Mouse (Mus musculus) embryonic fibroblast, embryonic 13.5 days (primary cell): ENCODE results near the gene Cdc37.

Source experiments
- CTCF ChIP-seq: IDR thresholded peaks from 2 replicates; pipeline ENCODE4 v1.5.1; 2011; ENCODE audit warnings: mild to moderate bottlenecking, control low read depth, low read length, moderate library complexity, borderline replicate concordance; ENCODE audit not compliant: insufficient read depth
- POLR2A ChIP-seq: IDR thresholded peaks from 2 replicates; pipeline ENCODE4 v1.6.1; 2011; ENCODE audit warnings: low read depth, mild to moderate bottlenecking, control low read depth, low read length, moderate library complexity

- TF ChIP-seq CTCF (no peak), POLR2A (no peak)
Observed at GRCm38 (mm10) chr9:21135329-21135890, 14.4 kb downstream of the Cdc37 start.
